Mouse (Mus musculus) liver, embryonic 11.5 days (tissue): ENCODE results near the gene Eif5a. TPM values are rescaled to one million over a fixed set of nuclear protein-coding genes. Genes with fewer than 3 reads are reported as not detected.
"Not testable (repeated sequence)": the region's sequence is repeated elsewhere in the genome, so short reads cannot be mapped to it uniquely, and the experiment has no call there.

Experiments used
- ATAC-seq: fragments of 200-750 bp; cut with Nextera tagmentation; replicated peaks from 2 replicates; pipeline ENCODE4 v1.8.0; 2017; ENCODE audit warnings: moderate number of reproducible peaks, mild to moderate bottlenecking, moderate TSS enrichment, moderate library complexity; ENCODE audit not compliant: low FRiP score
- DNase-seq: peaks from one replicate; pipeline ENCODE4 v3.0.0-alpha.2; 2017; ENCODE audit warnings: low spot score
- H3K27ac ChIP-seq: fragments of 300-500 bp; sonication (generic); 2 replicates; pipeline ENCODE4 v1.5.1; 2014; ENCODE audit warnings: mild to moderate bottlenecking, low read depth, low read length, control low read depth
- H3K27me3 ChIP-seq: fragments of 300-500 bp; sonication (generic); replicated peaks from 2 replicates; pipeline ENCODE4 v1.6.1; 2014; ENCODE audit warnings: low read length, mixed read lengths; ENCODE audit not compliant: control insufficient read depth, insufficient read depth
- H3K36me3 ChIP-seq: fragments of 300-500 bp; sonication (generic); 2 replicates; pipeline ENCODE4 v1.6.1; 2014; ENCODE audit warnings: mild to moderate bottlenecking, low read length, moderate library complexity, mixed read lengths; ENCODE audit not compliant: control insufficient read depth, insufficient read depth
- H3K4me1 ChIP-seq: fragments of 300-500 bp; sonication (generic); replicated peaks from 2 replicates; pipeline ENCODE4 v1.6.1; 2014; ENCODE audit warnings: low read length, mixed read lengths; ENCODE audit not compliant: control insufficient read depth, insufficient read depth
- H3K4me2 ChIP-seq: fragments of 300-500 bp; sonication (generic); 2 replicates; pipeline ENCODE4 v1.6.1; 2014; ENCODE audit warnings: mild to moderate bottlenecking, control low read depth, moderate library complexity
- H3K4me3 ChIP-seq: fragments of 300-500 bp; sonication (generic); 2 replicates; pipeline ENCODE4 v1.5.1; 2014; ENCODE audit warnings: low read depth, low read length, control low read depth
- H3K9ac ChIP-seq: fragments of 300-500 bp; sonication (generic); 2 replicates; pipeline ENCODE4 v1.6.1; 2014; ENCODE audit warnings: low read depth, low read length, control low read depth
- H3K9me3 ChIP-seq: fragments of 300-500 bp; sonication (generic); 2 replicates; pipeline ENCODE4 v1.6.1; 2016; ENCODE audit warnings: low read length, inconsistent platforms, mixed read lengths; ENCODE audit not compliant: control insufficient read depth
- WGBS: fragments of 180-500 bp; shearing (Covaris S2); extraction: QIAGEN DNeasy Blood & Tissue Kit; methylation state at CpG from one replicate; pipeline ENCODE4 v1.1.7; 2014; 5-methylcytosine and 5-hydroxymethylcytosine counted together
- polyA plus RNA-seq: library from polyadenylated mRNA; unstranded; fragments of >200 nt; fragmentation: Nextera tagmentation; extraction: Ambion mirVana; gene quantifications from 2 replicates; pipeline ENCODE4 v1.2.1, GENCODE M21; 2014

The Eif5a gene
- polyA plus RNA-seq, 1 experiment from 2014 or later, result 2,995 TPM

- peaks cover 4% of the 10 kb centered on the region; the same call in 1 of the 2 replicates for H3K36me3 ChIP-seq
- peak within 1 kb of the TSS; percentile 44 for H3K4me3 ChIP-seq
- no peak within 1 kb of the TSS; the same call in 1 of the 2 replicates for H3K27ac ChIP-seq
- H3K9me3 ChIP-seq, result no peaks in the 10 kb centered on the region
- ATAC-seq (no peak), DNase-seq (no peak)
- H3K9ac ChIP-seq, result no peak within 1 kb of the TSS
- H3K4me2 ChIP-seq, result peak within 1 kb of the TSS; percentile 81
- WGBS, result 9% methylated on average over 24 of the region's 24 CpGs
- peaks cover 66% of the 10 kb centered on the region for H3K27me3 ChIP-seq
- peaks cover 20% of the 10 kb centered on the region for H3K4me1 ChIP-seq
Observed at GRCm38 (mm10) chr11:69964650-69965270, 43.0 kb upstream of the Eif5a start, which contains the start of gene Cldn7. Cldn7 (plus strand) TSS chr11:69964779.

DNA sequence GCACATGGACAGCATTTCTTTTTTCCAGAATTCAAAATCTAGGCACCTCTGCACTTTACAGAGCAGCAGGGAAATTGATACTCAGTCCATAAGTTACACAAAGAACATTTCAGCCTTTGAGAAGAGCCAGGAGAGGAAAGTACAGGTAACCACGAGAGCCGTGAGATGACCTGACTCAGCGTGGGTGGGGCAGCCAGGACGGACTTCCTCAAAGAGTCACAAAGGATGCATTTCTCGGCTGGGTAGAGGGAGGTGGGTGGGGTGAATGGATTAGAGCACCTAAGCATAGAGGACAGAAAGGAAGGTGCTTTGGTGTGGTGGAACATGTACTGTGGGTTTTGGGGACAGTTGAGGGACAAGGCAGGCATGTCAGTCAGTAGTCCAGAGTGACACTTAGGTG lies 40.1 kb upstream of the Eif5a start:
- peaks cover 18% of the 10 kb centered on the region for H3K4me1 ChIP-seq
- H3K4me3 ChIP-seq, result no peak overlapping the region
- no peak overlapping the region for H3K4me2 ChIP-seq
- H3K27ac ChIP-seq, result no peak overlapping the region
- DNase-seq, result no peak
- no peaks in the 10 kb centered on the region for H3K9me3 ChIP-seq
- 27% methylated on average over 5 of the region's 5 CpGs for WGBS
- H3K27me3 ChIP-seq, result peaks cover 53% of the 10 kb centered on the region
- ATAC-seq, result no peak
- H3K9ac ChIP-seq, result no peak overlapping the region
- H3K36me3 ChIP-seq, result no peaks in the 10 kb centered on the region

GRCm38 (mm10) chr11:69960616-69961015 lies 38.9 kb upstream of the Eif5a start:
- no peak for ATAC-seq
- DNase-seq, result no peak
- 30% methylated on average over 5 of the region's 5 CpGs for WGBS
- H3K9ac ChIP-seq, result no peak overlapping the region
- no peak overlapping the region for H3K4me3 ChIP-seq
- peaks cover 5% of the 10 kb centered on the region for H3K4me1 ChIP-seq
- H3K27ac ChIP-seq, result no peak overlapping the region
- H3K4me2 ChIP-seq, result no peak overlapping the region
- peaks cover 41% of the 10 kb centered on the region for H3K27me3 ChIP-seq
- H3K9me3 ChIP-seq, result no peaks in the 10 kb centered on the region
- no peaks in the 10 kb centered on the region for H3K36me3 ChIP-seq

DNA sequence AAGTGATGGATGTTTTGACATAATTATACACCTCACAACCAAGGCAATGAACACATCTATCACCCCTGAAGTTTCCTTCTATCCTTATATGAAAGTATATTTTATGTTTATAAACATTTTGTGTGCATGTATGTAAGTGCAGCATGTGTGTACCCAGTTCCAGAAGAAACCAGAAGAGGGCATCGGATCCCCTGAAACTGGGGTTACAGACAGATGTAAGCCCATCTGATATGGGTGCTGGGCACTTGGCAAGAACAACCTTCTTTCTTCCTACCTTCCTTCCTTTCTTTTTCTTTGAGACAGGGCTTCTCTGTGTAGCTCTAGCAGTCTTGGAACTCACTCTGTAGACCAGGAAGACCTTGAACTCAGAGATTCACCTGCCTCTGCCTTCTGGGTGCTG lies 34.5 kb upstream of the Eif5a start:
- WGBS, result 59% methylated on average over 1 of the region's 1 CpGs
- Histone ChIP-seq H3K4me1 (no peaks in the 10 kb centered on the region), H3K27me3 (peaks cover 4% of the 10 kb centered on the region; the same call in 1 of the 2 replicates)

DNA sequence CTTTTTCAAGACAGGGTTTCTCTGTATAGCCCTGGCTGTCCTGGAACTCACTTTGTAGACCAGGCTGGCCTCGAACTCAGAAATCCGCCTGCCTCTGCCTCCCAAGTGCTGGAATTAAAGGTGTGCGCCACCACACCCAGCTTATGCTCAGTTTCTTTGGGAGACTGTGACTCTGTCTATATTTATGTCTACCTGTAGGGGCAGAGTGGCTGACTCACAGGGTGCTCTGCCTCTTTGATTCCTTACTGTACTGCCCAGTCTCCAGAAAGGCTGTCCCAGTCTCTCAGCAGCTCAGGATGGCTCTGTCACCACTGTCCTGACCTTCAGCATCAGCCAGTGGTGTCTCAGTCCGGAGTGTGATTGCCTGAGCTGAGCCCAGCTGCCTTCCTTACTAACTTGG lies 33.9 kb upstream of the Eif5a start:
- not testable (repeated sequence) for H3K27ac ChIP-seq, H3K27me3 ChIP-seq

More for the DNA sequence above, 34.5 kb upstream of the Eif5a start:
- Histone ChIP-seq H3K27ac (no peak overlapping the region), H3K4me2 (no peak overlapping the region), H3K9me3 (no peaks in the 10 kb centered on the region), H3K36me3 (no peaks in the 10 kb centered on the region), H3K9ac (no peak overlapping the region), H3K4me3 (no peak overlapping the region)
- DNase-seq (no peak), ATAC-seq (no peak)

DNA sequence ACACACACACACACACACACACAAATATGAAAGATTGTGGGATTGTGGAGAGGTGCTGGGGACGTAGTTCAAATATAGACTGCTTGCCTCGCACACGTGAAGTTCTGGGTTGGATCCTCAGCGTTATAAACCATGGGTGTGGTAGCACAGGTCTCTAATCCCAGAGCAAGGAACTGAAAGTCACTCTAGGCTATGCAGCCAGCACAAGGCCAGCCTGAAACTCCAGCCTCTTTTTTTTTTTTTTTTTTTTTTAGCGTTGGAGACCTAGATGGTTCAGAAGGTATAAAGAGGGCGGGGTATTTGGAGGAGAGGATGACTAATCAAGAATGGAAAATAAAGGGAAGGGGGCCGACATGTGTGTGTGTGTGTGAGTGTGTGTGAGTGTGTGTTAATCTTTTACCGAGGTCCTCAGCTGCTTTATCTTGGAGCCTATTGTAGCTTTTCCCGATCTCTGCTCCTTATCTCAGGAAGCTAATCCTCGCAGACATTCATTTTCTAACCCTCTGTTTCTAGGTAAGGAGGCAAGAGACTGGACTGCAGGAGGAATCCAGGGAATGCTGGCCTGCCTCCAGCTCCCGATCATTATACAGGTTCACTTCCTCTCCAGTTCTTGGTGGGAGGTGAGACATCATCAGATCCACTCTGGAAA lies 31.6 kb upstream of the Eif5a start:
- H3K4me2 ChIP-seq, result no peak overlapping the region
- no peaks in the 10 kb centered on the region for H3K9me3 ChIP-seq
- no peak for ATAC-seq
- H3K9ac ChIP-seq, result no peak overlapping the region
- no peak overlapping the region for H3K27ac ChIP-seq
- WGBS, result 39% methylated on average over 11 of the region's 11 CpGs
- peaks cover 4% of the 10 kb centered on the region for H3K4me1 ChIP-seq
- no peak for DNase-seq
- H3K4me3 ChIP-seq, result no peak overlapping the region
- no peaks in the 10 kb centered on the region for H3K36me3 ChIP-seq
- H3K27me3 ChIP-seq, result peaks cover 8% of the 10 kb centered on the region; the same call in 1 of the 2 replicates

More for the DNA sequence above, 33.9 kb upstream of the Eif5a start:
- H3K9ac ChIP-seq, H3K4me3 ChIP-seq, H3K4me2 ChIP-seq, H3K36me3 ChIP-seq, DNase-seq, H3K4me1 ChIP-seq, ATAC-seq, H3K9me3 ChIP-seq: not testable (repeated sequence)
- 70% methylated on average over 4 of the region's 4 CpGs for WGBS

- Histone ChIP-seq H3K4me2 (no peak overlapping the region), H3K9me3 (no peaks in the 10 kb centered on the region), H3K36me3 (no peaks in the 10 kb centered on the region), H3K27me3 (peaks cover 8% of the 10 kb centered on the region; the same call in 1 of the 2 replicates), H3K9ac (no peak overlapping the region), H3K4me3 (no peak overlapping the region), H3K4me1 (peaks cover 12% of the 10 kb centered on the region), H3K27ac (no peak overlapping the region)
- 47% methylated on average over 1 of the region's 1 CpGs for WGBS
- DNase-seq (no peak), ATAC-seq (no peak)
Observed at GRCm38 (mm10) chr11:69952274-69952673, 30.5 kb upstream of the Eif5a start.

DNA sequence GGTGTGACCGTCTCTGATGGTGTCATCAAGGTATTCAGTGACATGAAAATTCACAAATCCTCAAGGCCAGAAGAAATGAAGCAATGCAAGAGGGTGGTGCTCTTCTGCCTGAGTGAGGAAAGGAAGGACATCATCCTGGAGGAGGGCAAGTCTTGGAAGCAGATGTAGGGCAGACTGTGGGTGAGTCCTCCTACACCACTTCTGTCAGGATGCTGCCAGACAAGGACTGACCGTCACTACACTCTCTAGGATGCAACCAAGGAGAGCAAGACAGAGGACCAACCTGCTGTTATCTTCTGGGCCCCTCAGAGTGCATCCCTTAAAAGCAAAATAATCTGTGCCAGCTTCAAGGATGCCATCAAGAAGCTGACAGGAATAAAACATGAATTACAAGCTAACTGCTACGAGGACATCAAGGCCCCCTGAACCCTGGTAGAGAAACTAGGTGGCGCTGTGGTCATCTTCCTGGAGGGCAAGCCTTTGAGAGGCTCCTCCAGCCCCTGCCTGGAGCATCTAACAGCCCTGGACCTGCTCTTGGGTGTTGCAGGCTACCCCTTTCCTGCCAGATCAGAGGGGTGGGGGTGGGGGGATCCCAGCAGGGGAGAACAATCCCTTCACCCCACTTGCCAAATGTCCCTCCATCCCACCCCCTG lies 29.2 kb upstream of the Eif5a start:
- Histone ChIP-seq H3K4me2 (no peak overlapping the region), H3K4me1 (peaks cover 23% of the 10 kb centered on the region), H3K4me3 (no peak overlapping the region), H3K36me3 (no peaks in the 10 kb centered on the region), H3K27ac (no peak overlapping the region), H3K27me3 (peaks cover 11% of the 10 kb centered on the region; the same call in 1 of the 2 replicates), H3K9ac (no peak overlapping the region), H3K9me3 (no peaks in the 10 kb centered on the region)
- ATAC-seq (no peak), DNase-seq (no peak)
- WGBS, result 45% methylated on average over 4 of the region's 4 CpGs
